Comparison of ENCODE assay signal across 16 mouse cellular contexts in the genomic region with DNA sequence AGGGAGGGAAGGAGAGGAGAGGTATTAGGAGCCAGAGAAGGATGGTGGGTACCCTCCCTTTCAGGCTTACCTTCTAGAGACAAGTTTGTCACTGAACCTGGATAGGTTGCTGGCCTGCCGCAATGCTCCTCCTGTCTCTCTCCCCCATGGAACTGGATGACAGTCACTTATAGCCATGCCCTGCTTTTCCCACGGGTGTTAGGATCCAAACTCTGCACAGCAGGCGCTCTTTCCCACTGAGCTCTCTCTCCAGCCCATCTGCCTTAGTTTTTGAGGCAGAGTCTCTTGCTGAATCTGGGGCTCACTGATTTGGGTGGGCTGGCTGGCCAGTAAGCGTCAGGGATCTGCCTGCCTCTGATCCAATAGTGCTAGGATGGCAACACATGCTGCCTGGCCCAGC. TPM values are rescaled to one million over a fixed set of nuclear protein-coding genes. Genes with fewer than 3 reads are reported as not detected.
DNase-seq lines count a peak whose midpoint lies in the region.
"Had no signal": no experiment of that assay in that cellular context is flagged by ENCODE, and none has a peak within 500 bp of the region (broad histone marks: within the 10 kb centered on the region; RNA-seq: fewer than 3 reads in every experiment).

No protein-coding gene starts in this region.

- peak; percentile 20 for DNase-seq in layer of hippocampus, adult 11-12 months (ENCODE audit: low spot score)
- DNase-seq in layer of hippocampus, adult 9-10 months (ENCODE audit: low spot score): no peak
- peak; percentile 18 to 22 for DNase-seq in right cerebral cortex, adult 2 months (ENCODE audit: low spot score in 2 of 2)
- DNase-seq in right cerebral cortex, postnatal 25 days: no peak
- peak; percentile 72 for DNase-seq in cerebellum, adult 9-11 months
- no peak for DNase-seq in heart, adult 9 months (ENCODE audit: low spot score in 2 of 2)
- no peak for DNase-seq in adrenal gland, postnatal 25 days
- DNase-seq: gastrocnemius, postnatal 14 days; heart, adult 18-20 months; heart, postnatal 4 days; kidney, adult 9 months; kidney, postnatal 36 days; liver, embryonic 13.5 days; lung, embryonic 14.5 days; lung, postnatal 36 days; thymus, postnatal 14 days had no signal

RNA-seq across cellular contexts. Expression of gene Spred2, which starts 23.5 kb away (rescaled TPM):
- total RNA-seq in adrenal gland, postnatal 25 days (2021): 30.1 and 34.5 TPM in 2 replicates

Comparison
In these comparisons a context has a peak if more than half of its experiments do, and no peak if none do; other contexts are left out.
1. DNase-seq: peak in layer of hippocampus, adult 11-12 months (single experiment), right cerebral cortex, adult 2 months (2 of 2) and cerebellum, adult 9-11 months (single experiment); none in layer of hippocampus, adult 9-10 months (single experiment), right cerebral cortex, postnatal 25 days (single experiment), heart, adult 9 months (0 of 2) and adrenal gland, postnatal 25 days (single experiment).